Mouse (Mus musculus): ENCODE results near the gene 1700017B05Rik. TPM values are rescaled to one million over a fixed set of nuclear protein-coding genes. Genes with fewer than 3 reads are reported as not detected.

Gene 1700017B05Rik
- polyA plus RNA-seq, 2 experiments: 8.1 to 13.3 TPM

DNA sequence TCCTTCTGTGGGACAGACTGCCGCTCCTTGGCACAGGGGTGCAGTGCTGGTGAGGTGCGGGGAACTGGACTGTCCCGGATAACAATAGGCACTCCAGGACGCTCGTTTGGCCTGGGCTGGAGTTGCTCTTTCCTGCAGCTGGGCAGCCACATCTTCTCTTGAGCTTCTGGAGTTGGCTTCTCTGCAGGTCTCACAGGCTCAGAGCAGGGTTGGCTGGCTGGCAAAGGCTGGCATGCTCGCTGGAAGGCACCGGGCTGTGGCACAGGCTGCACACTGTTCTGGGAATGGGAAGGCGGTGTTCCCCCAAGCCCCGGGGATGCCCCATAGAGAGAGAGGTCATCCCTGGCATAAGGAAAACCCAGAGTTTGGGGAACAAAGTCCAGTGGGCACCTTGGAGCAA lies 4.8 kb downstream of the 1700017B05Rik start:
- H3K4me1 ChIP-seq (replicated peaks; ENCODE audit: control insufficient read depth in 2 of 2, insufficient read depth in 2 of 2, low read length in 1 of 2): peaks cover 11 to 14% of the 10 kb centered on the region in 2 experiments
- H3K27ac ChIP-seq: no peak overlapping the region
- WGBS (ENCODE audit: insufficient replicate concordance): 89% methylated on average over 9 of the region's 9 CpGs
- H3K9me3 ChIP-seq (ENCODE audit: control insufficient read depth, low read length): no peaks in the 10 kb centered on the region
- H3K4me3 ChIP-seq (ENCODE audit: insufficient read depth in 1 of 2, low read depth in 2 of 2, low read length in 2 of 2): no peak overlapping the region
- H3K9ac ChIP-seq (replicated peaks): no peak overlapping the region
- H3K36me3 ChIP-seq (replicated peaks; ENCODE audit: control insufficient read depth, insufficient read depth, low read depth): peaks cover 63% of the 10 kb centered on the region
- no peaks in the 10 kb centered on the region for H3K27me3 ChIP-seq (ENCODE audit: control insufficient read depth, insufficient read depth, low read length)
- TF ChIP-seq CTCF (IDR thresholded peaks at IDR 0.05; ENCODE audit: low read depth) (no peak), EP300 (IDR thresholded peaks at IDR 0.05; ENCODE audit: low read depth) (no peak)
- DNase-seq (ENCODE audit: low read depth in 3 of 3, low spot score in 3 of 3) (no peak), ATAC-seq (ENCODE audit: insufficient read depth) (no peak)
- no peak overlapping the region for H3K4me2 ChIP-seq (ENCODE audit: low read depth)

DNA sequence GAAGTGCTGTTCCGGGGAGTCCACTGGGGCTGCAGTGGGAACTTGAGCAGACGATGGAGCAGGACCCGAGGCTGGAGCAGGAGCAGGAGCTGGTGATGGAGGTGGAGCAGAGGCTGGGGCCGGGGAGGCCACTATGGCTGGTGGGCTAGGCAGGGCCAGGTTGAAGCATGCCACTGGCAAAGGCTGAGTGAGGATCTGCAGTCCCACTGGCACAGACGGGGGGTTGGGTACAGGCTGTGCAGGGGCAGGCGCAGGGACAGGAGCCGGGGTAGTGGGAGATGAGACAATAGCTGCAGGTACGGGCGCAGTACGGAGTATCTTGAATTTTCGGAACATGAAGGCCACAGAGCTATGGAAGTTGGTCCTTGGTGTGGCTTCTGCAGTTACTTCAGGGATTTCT lies 5.6 kb downstream of the 1700017B05Rik start:
- DNase-seq (ENCODE audit: low read depth in 3 of 3, low spot score in 3 of 3) (no peak), ATAC-seq (ENCODE audit: insufficient read depth) (no peak)
- H3K27me3 ChIP-seq (ENCODE audit: control insufficient read depth, insufficient read depth, low read length): no peaks in the 10 kb centered on the region
- TF ChIP-seq EP300 (IDR thresholded peaks at IDR 0.05; ENCODE audit: low read depth): no peak
- no peak for TF ChIP-seq CTCF (IDR thresholded peaks at IDR 0.05; ENCODE audit: low read depth)
- WGBS (ENCODE audit: insufficient replicate concordance): 90% methylated on average over 11 of the region's 11 CpGs
- peaks cover 69% of the 10 kb centered on the region for H3K36me3 ChIP-seq (replicated peaks; ENCODE audit: control insufficient read depth, insufficient read depth, low read depth)
- no peak overlapping the region for H3K4me2 ChIP-seq (ENCODE audit: low read depth)
- no peak overlapping the region for H3K4me3 ChIP-seq (ENCODE audit: insufficient read depth in 1 of 2, low read depth in 2 of 2, low read length in 2 of 2)
- H3K9ac ChIP-seq (replicated peaks): no peak overlapping the region
- peaks cover 11 to 13% of the 10 kb centered on the region in 2 experiments for H3K4me1 ChIP-seq (replicated peaks; ENCODE audit: control insufficient read depth in 2 of 2, insufficient read depth in 2 of 2, low read length in 1 of 2)
- no peak overlapping the region for H3K27ac ChIP-seq
- no peaks in the 10 kb centered on the region for H3K9me3 ChIP-seq (ENCODE audit: control insufficient read depth, low read length)

DNA sequence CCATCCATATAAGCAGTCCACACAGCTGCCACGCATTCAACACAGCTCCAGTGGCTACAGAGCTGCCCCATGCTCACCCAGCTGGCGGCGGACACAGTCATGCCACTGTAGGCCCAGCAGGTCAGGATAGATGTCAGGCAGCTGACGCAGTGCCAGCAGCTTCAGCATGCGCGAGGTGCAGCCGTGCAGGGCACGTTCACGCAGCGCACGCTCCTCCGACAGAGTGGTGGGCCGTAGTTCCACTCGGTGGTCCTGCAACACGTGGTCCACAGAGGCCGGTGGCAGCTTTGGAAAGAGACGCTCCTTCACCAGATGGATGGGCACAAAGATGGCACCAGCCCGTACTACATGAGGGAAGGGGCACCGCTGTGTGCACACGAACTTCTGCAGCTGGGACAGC lies 6.1 kb downstream of the 1700017B05Rik start:
- no peak for DNase-seq (ENCODE audit: low read depth in 3 of 3, low spot score in 3 of 3)
- H3K4me1 ChIP-seq (replicated peaks; ENCODE audit: control insufficient read depth in 2 of 2, insufficient read depth in 2 of 2, low read length in 1 of 2): peaks cover 11 to 13% of the 10 kb centered on the region in 2 experiments
- no peak overlapping the region for H3K4me3 ChIP-seq (ENCODE audit: insufficient read depth in 1 of 2, low read depth in 2 of 2, low read length in 2 of 2)
- WGBS (ENCODE audit: insufficient replicate concordance): 92% methylated on average over 20 of the region's 20 CpGs
- H3K36me3 ChIP-seq (replicated peaks; ENCODE audit: control insufficient read depth, insufficient read depth, low read depth): peaks cover 70% of the 10 kb centered on the region
- TF ChIP-seq EP300 (IDR thresholded peaks at IDR 0.05; ENCODE audit: low read depth): no peak
- TF ChIP-seq CTCF (IDR thresholded peaks at IDR 0.05; ENCODE audit: low read depth): no peak
- H3K9me3 ChIP-seq (ENCODE audit: control insufficient read depth, low read length): no peaks in the 10 kb centered on the region
- no peaks in the 10 kb centered on the region for H3K27me3 ChIP-seq (ENCODE audit: control insufficient read depth, insufficient read depth, low read length)
- H3K4me2 ChIP-seq (ENCODE audit: low read depth): no peak overlapping the region
- no peak overlapping the region for H3K9ac ChIP-seq (replicated peaks)
- H3K27ac ChIP-seq: no peak overlapping the region
- ATAC-seq (ENCODE audit: insufficient read depth): no peak

DNA sequence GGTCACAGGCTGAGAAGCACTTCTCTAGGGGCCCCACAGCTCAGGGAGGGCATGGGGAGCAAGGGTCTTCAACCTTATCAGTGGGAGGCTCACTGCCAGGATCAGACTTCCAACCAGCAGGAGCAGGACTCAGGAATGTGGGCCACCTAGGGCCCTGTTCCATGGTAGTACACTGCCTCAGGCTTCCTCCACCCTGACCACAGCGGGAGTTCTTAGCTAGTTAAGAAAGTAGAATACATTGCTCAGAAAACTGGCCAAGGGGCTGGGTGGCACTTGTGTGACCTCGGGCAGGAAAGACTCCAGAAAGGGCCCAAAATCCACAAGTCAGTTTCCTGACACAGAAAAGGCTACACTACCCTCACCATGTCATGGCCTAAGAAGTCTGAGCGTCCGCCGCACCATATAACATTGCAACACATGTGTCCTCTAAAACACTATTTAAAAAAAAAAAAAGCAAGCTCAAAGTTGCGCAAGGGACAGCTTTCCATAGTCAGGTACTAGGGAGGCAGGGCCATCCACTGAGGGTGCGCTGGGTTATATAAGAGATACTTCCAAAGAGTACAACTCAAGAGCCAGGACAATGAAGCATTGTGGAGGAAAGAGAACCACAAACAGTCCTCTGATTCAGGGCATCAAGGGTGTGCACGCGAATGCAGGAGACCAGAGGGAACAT lies 7.5 kb downstream of the 1700017B05Rik start:
- Histone ChIP-seq H3K27ac (no peak overlapping the region), H3K4me2 (ENCODE audit: low read depth) (no peak overlapping the region), H3K36me3 (replicated peaks; ENCODE audit: control insufficient read depth, insufficient read depth, low read depth) (peaks cover 72% of the 10 kb centered on the region), H3K4me3 (ENCODE audit: insufficient read depth in 1 of 2, low read depth in 2 of 2, low read length in 2 of 2) (no peak overlapping the region), H3K9ac (replicated peaks) (no peak overlapping the region), H3K9me3 (ENCODE audit: control insufficient read depth, low read length) (no peaks in the 10 kb centered on the region), H3K4me1 (replicated peaks; ENCODE audit: control insufficient read depth in 2 of 2, insufficient read depth in 2 of 2, low read length in 1 of 2) (peaks cover 2% of the 10 kb centered on the region in 2 experiments), H3K27me3 (ENCODE audit: control insufficient read depth, insufficient read depth, low read length) (no peaks in the 10 kb centered on the region)
- no peak for DNase-seq (ENCODE audit: low read depth in 3 of 3, low spot score in 3 of 3)
- no peak for TF ChIP-seq EP300 (IDR thresholded peaks at IDR 0.05; ENCODE audit: low read depth)
- ATAC-seq (ENCODE audit: insufficient read depth): no peak
- 82% methylated on average over 9 of the region's 9 CpGs for WGBS (ENCODE audit: insufficient replicate concordance)

DNA sequence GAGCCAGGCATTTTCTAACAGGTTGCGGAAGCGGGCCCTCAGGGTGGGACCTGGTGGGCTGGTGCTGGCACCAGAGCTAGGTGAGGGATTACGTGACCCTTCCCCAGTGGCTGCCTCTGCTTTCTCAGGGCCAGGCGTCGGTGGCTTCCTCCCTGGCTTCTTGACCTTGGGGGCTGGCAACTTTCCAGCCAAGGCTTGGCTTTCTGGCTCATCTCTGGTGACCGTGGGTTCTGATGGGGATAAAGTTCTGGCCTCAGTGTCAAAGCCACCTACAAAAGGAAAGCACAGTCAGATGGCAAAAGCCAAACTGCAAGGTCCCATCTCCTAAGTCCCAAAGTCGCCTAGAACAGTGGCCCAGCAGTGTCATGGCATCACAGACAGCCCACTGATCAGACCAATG lies 8.4 kb downstream of the 1700017B05Rik start:
- TF ChIP-seq EP300 (IDR thresholded peaks at IDR 0.05; ENCODE audit: low read depth) (no peak), CTCF (IDR thresholded peaks at IDR 0.05; ENCODE audit: low read depth) (no peak)

More for the DNA sequence above, 8.4 kb downstream of the 1700017B05Rik start:
- Histone ChIP-seq H3K4me3 (ENCODE audit: insufficient read depth in 1 of 2, low read depth in 2 of 2, low read length in 2 of 2) (no peak overlapping the region), H3K9ac (replicated peaks) (no peak overlapping the region), H3K27me3 (ENCODE audit: control insufficient read depth, insufficient read depth, low read length) (no peaks in the 10 kb centered on the region), H3K4me2 (ENCODE audit: low read depth) (no peak overlapping the region), H3K27ac (no peak overlapping the region), H3K9me3 (ENCODE audit: control insufficient read depth, low read length) (no peaks in the 10 kb centered on the region), H3K36me3 (replicated peaks; ENCODE audit: control insufficient read depth, insufficient read depth, low read depth) (peaks cover 72% of the 10 kb centered on the region), H3K4me1 (replicated peaks; ENCODE audit: control insufficient read depth in 2 of 2, insufficient read depth in 2 of 2, low read length in 1 of 2) (no peaks in the 10 kb centered on the region)
- no peak for ATAC-seq (ENCODE audit: insufficient read depth)
- no peak for DNase-seq (ENCODE audit: low read depth in 3 of 3, low spot score in 3 of 3)
- WGBS (ENCODE audit: insufficient replicate concordance): 88% methylated on average over 7 of the region's 7 CpGs

All from liver, embryonic 14.5 days (tissue).